Mouse (Mus musculus): ENCODE measurements around the gene Mrpl38.

Gene Mrpl38

GRCm38 (mm10) chr11:116138468-116139138 lies at the start of gene Mrpl38:
Mrpl38 (minus strand) TSS chr11:116138868.
- peak; percentile 91 to 96 for DNase-seq (ENCODE audit: inconsistent age in 2 of 2, low spot score in 1 of 2)

GRCm38 (mm10) chr11:116187226-116187930 lies 48.7 kb upstream of the Mrpl38 start:
- no peak for DNase-seq (ENCODE audit: inconsistent age in 2 of 2, low spot score in 1 of 2)

- DNase-seq (ENCODE audit: inconsistent age in 2 of 2, low spot score in 1 of 2), result no peak
Measured at GRCm38 (mm10) chr11:116186360-116186759, 47.7 kb upstream of the Mrpl38 start.

GRCm38 (mm10) chr11:116185836-116186235 lies 47.2 kb upstream of the Mrpl38 start:
- peak in 1 of 2 experiments; percentile 43 for DNase-seq (ENCODE audit: inconsistent age in 2 of 2, low spot score in 1 of 2)

GRCm38 (mm10) chr11:116178411-116179121 lies 39.9 kb upstream of the Mrpl38 start:
- no peak for DNase-seq (ENCODE audit: inconsistent age in 2 of 2, low spot score in 1 of 2)

GRCm38 (mm10) chr11:116176010-116176409 lies 37.3 kb upstream of the Mrpl38 start:
- DNase-seq (ENCODE audit: inconsistent age in 2 of 2, low spot score in 1 of 2), result peak in 1 of 2 experiments; percentile 78

- peak in 1 of 2 experiments; percentile 84 for DNase-seq (ENCODE audit: inconsistent age in 2 of 2, low spot score in 1 of 2)
Measured at GRCm38 (mm10) chr11:116174775-116175448, 36.2 kb upstream of the Mrpl38 start.

- DNase-seq (ENCODE audit: inconsistent age in 2 of 2, low spot score in 1 of 2), result peak in 1 of 2 experiments; percentile 52
Measured at GRCm38 (mm10) chr11:116171959-116172358, 33.3 kb upstream of the Mrpl38 start.

- no peak for DNase-seq (ENCODE audit: inconsistent age in 2 of 2, low spot score in 1 of 2)
Measured at GRCm38 (mm10) chr11:116170003-116170800, 31.5 kb upstream of the Mrpl38 start.

- no peak for DNase-seq (ENCODE audit: inconsistent age in 2 of 2, low spot score in 1 of 2)
Measured at GRCm38 (mm10) chr11:116169214-116169613, 30.5 kb upstream of the Mrpl38 start.

- peak; percentile 95 to 97 for DNase-seq (ENCODE audit: inconsistent age in 2 of 2, low spot score in 1 of 2)
Measured at GRCm38 (mm10) chr11:116167884-116168439, 29.3 kb upstream of the Mrpl38 start, which contains the start of gene Fbf1. Fbf1 (minus strand) TSS chr11:116168166.

- no peak for DNase-seq (ENCODE audit: inconsistent age in 2 of 2, low spot score in 1 of 2)
Measured at GRCm38 (mm10) chr11:116167232-116167631, 28.6 kb upstream of the Mrpl38 start.

- DNase-seq (ENCODE audit: inconsistent age in 2 of 2, low spot score in 1 of 2), result no peak
Measured at GRCm38 (mm10) chr11:116163002-116163401, 24.3 kb upstream of the Mrpl38 start.

- no peak for DNase-seq (ENCODE audit: inconsistent age in 2 of 2, low spot score in 1 of 2)
Measured at GRCm38 (mm10) chr11:116162146-116162545, 23.5 kb upstream of the Mrpl38 start.

GRCm38 (mm10) chr11:116161312-116161711 lies 22.6 kb upstream of the Mrpl38 start:
- DNase-seq (ENCODE audit: inconsistent age in 2 of 2, low spot score in 1 of 2), result no peak

- no peak for DNase-seq (ENCODE audit: inconsistent age in 2 of 2, low spot score in 1 of 2)
Measured at GRCm38 (mm10) chr11:116150960-116151359, 12.3 kb upstream of the Mrpl38 start.

- DNase-seq (ENCODE audit: inconsistent age in 2 of 2, low spot score in 1 of 2), result no peak
Measured at GRCm38 (mm10) chr11:116149341-116149740, 10.7 kb upstream of the Mrpl38 start.

- no peak for DNase-seq (ENCODE audit: inconsistent age in 2 of 2, low spot score in 1 of 2)
Measured at GRCm38 (mm10) chr11:116148761-116149221, 10.1 kb upstream of the Mrpl38 start.

GRCm38 (mm10) chr11:116146294-116146985 lies 7.8 kb upstream of the Mrpl38 start:
- DNase-seq (ENCODE audit: inconsistent age in 2 of 2, low spot score in 1 of 2), result no peak

Data from adrenal gland, adult (tissue).